Mouse (Mus musculus) CH12.LX (cell line): ENCODE results near the gene Adamts20. TPM values are rescaled to one million over a fixed set of nuclear protein-coding genes. Genes with fewer than 3 reads are reported as not detected.
"Not testable (repeated sequence)": the region's sequence is repeated elsewhere in the genome, so short reads cannot be mapped to it uniquely, and the experiment has no call there.

Experiments
- DNase-seq: peaks from one replicate; pipeline ENCODE4 v3.0.0-alpha.2; 2013; ENCODE audit errors: extremely low read depth
- H3K27ac ChIP-seq: 2 replicates; pipeline ENCODE4 v1.5.1; 2012; ENCODE audit warnings: low read depth, mild to moderate bottlenecking, control low read depth, moderate library complexity; ENCODE audit not compliant: insufficient read depth
- H3K27me3 ChIP-seq: replicated peaks from 2 replicates; pipeline ENCODE3; 2012; ENCODE audit warnings: inconsistent platforms
- H3K36me3 ChIP-seq, 2 experiments: replicated peaks in 1 of 2; 2 replicates each; pipeline versions ENCODE3 to v1.6.1; 2012; ENCODE audit warnings: inconsistent platforms in 1 of 2, low read length in 1 of 2, mild to moderate bottlenecking in 1 of 2, mixed read lengths in 1 of 2, moderate library complexity in 1 of 2; ENCODE audit not compliant: control insufficient read depth in 1 of 2, insufficient read depth in 1 of 2
- H3K4me1 ChIP-seq, 2 experiments: 2 replicates each; pipeline ENCODE4 v1.6.1; 2012; ENCODE audit warnings: inconsistent platforms in 1 of 2, moderate library complexity in 1 of 2; ENCODE audit not compliant: insufficient read depth in 2 of 2, control insufficient read depth in 1 of 2
- H3K4me2 ChIP-seq: 2 replicates; pipeline ENCODE4 v1.6.1; 2012; ENCODE audit warnings: low read depth, mild to moderate bottlenecking, control low read depth; ENCODE audit not compliant: poor library complexity, insufficient read depth, severe bottlenecking
- H3K4me3 ChIP-seq, 3 experiments: fragments of 150-350 bp in 1 of 3; sonication (generic) in 1 of 3; replicated peaks in 1 of 3; 2 replicates each; pipeline versions ENCODE3 to v1.5.1; 2011 to 2012; ENCODE audit warnings: low read depth in 2 of 3, low read length in 2 of 3, mild to moderate bottlenecking in 2 of 3, moderate library complexity in 2 of 3, control low read depth in 1 of 3, improper control_type of control experiment in 1 of 3, inconsistent platforms in 1 of 3, mixed read lengths in 1 of 3; ENCODE audit not compliant: poor library complexity in 1 of 3
- H3K79me2 ChIP-seq: replicated peaks from 2 replicates; pipeline ENCODE4 v1.6.1; 2012; ENCODE audit warnings: mild to moderate bottlenecking, moderate library complexity; ENCODE audit not compliant: control insufficient read depth, poor library complexity, insufficient read depth, severe bottlenecking; ENCODE audit errors: extremely low read depth
- H3K9ac ChIP-seq: 2 replicates; pipeline ENCODE4 v1.6.1; 2012; ENCODE audit warnings: low read depth, mild to moderate bottlenecking, control low read depth, moderate library complexity; ENCODE audit not compliant: insufficient read depth
- H3K9me3 ChIP-seq: replicated peaks from 2 replicates; pipeline ENCODE3; 2012; ENCODE audit warnings: low read length, inconsistent platforms, mixed read lengths
- BHLHE40 ChIP-seq: IDR thresholded peaks from 2 replicates; pipeline ENCODE4 v1.6.1; 2011; ENCODE audit warnings: mild to moderate bottlenecking, low read depth, low read length, improper control_type of control experiment
- CTCF ChIP-seq, 2 experiments: IDR thresholded peaks in 1 of 2; conservative IDR thresholded peaks in 1 of 2; 2 replicates each; pipeline ENCODE4 v1.5.1; 2011 to 2012; ENCODE audit warnings: low read depth in 2 of 2, low read length in 2 of 2, improper control_type of control experiment in 1 of 2, inconsistent platforms in 1 of 2, mild to moderate bottlenecking in 1 of 2, moderate library complexity in 1 of 2
- MAZ ChIP-seq: IDR thresholded peaks from 2 replicates; pipeline ENCODE4 v1.6.1; 2012; ENCODE audit warnings: low read depth, mild to moderate bottlenecking, inconsistent platforms, low read length, improper control_type of control experiment, moderate library complexity
- NELFE ChIP-seq: IDR thresholded peaks from 2 replicates; pipeline ENCODE4 v1.6.1; 2011; ENCODE audit warnings: low read depth, low read length, improper control_type of control experiment
- PAX5 ChIP-seq: IDR thresholded peaks from 2 replicates; pipeline ENCODE4 v1.6.1; 2012; ENCODE audit warnings: low read length, inconsistent platforms, mixed read lengths
- RAD21 ChIP-seq: IDR thresholded peaks from 2 replicates; pipeline ENCODE4 v1.6.1; 2011; ENCODE audit warnings: low read depth, mild to moderate bottlenecking, low read length, improper control_type of control experiment, moderate library complexity
- SMC3 ChIP-seq: IDR thresholded peaks from 2 replicates; pipeline ENCODE4 v1.6.1; 2011; ENCODE audit warnings: low read depth, low read length, improper control_type of control experiment
- UBTF ChIP-seq: IDR thresholded peaks from 2 replicates; pipeline ENCODE4 v1.6.1; 2012; ENCODE audit warnings: low read depth, mild to moderate bottlenecking, inconsistent platforms, low read length, improper control_type of control experiment, moderate library complexity
- dilution Hi-C: fragments of 300-500 bp; cut with MboI; formaldehyde crosslinking; loops from 2 replicates; pipeline ENCODE4 v1.14.3; 2020; ENCODE audit warnings: low sequenced_read_pairs; ENCODE audit not compliant: extremely low pct_unique_long_range_greater_than_20kb, extremely low pct_ligation_motif_present
- in situ Hi-C: fragments of 300-500 bp; cut with MboI; formaldehyde crosslinking; loops from 3 replicates; pipeline ENCODE4 v1.14.3; 2019; ENCODE audit warnings: low sequenced_read_pairs, low pct_ligation_motif_present, low pct_unique_long_range_greater_than_20kb, mixed read lengths
- polyA plus RNA-seq: library from polyadenylated mRNA; unstranded; fragments of >175 nt; gene quantifications from 2 replicates; pipeline ENCODE4 v1.2.1, GENCODE M21; 2012; ENCODE audit warnings: low read depth; ENCODE audit not compliant: insufficient read length
- total RNA-seq, 2 experiments: library from RNA; depleted of rRNA; stranded (reverse); fragments of 300-350 nt in 1 of 2; fragments of >200 nt in 1 of 2; gene quantifications; 2 replicates each; pipeline ENCODE4 v1.2.3; 2012 to 2014

Gene Adamts20
- total and polyA plus RNA-seq, 3 experiments: 0.37 to 1.5 (median 0.68) TPM

DNA sequence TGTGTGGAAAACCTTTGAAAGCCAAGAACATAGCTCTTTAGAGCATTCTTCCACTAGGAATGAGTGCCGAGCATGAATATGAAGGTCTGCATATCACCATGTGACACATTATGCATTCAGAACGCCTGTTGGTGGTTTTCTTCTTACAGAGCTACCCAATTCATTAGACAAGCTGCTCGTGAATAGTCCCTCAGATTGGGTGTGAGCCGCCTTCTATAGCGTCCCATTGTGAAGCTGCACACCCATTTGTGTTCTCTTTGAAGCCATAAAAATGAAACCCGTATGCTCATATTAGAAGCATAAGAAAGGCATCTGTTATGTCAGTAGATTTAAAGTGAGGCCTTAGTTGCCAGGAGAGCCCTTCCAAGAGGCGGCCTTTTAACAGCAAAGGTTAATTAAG lies 72.5 kb downstream of the Adamts20 start:
- Histone ChIP-seq H3K9me3 (no peaks in the 10 kb centered on the region), H3K4me3 (no peak overlapping the region), H3K79me2 (no peaks in the 10 kb centered on the region), H3K36me3 (no peaks in the 10 kb centered on the region), H3K9ac (no peak overlapping the region), H3K4me1 (0 out of 4 replicates have a peak, but pooled peaks cover 0 to 3% of the 10 kb centered on the region in 2 experiments), H3K27me3 (no peaks in the 10 kb centered on the region), H3K27ac (no peak overlapping the region), H3K4me2 (no peak overlapping the region)
- no peak for DNase-seq
- in situ Hi-C loops: no loop called here
- dilution Hi-C loops: no loop called here
- TF ChIP-seq NELFE (no peak), PAX5 (no peak), RAD21 (no peak), CTCF (conservative IDR thresholded peaks at IDR 0.05 in 1 of 2, IDR thresholded peaks at IDR 0.05 in 1 of 2; ENCODE audit: low read depth in 2 of 2, low read length in 2 of 2) (no peak), BHLHE40 (no peak), MAZ (no peak)

DNA sequence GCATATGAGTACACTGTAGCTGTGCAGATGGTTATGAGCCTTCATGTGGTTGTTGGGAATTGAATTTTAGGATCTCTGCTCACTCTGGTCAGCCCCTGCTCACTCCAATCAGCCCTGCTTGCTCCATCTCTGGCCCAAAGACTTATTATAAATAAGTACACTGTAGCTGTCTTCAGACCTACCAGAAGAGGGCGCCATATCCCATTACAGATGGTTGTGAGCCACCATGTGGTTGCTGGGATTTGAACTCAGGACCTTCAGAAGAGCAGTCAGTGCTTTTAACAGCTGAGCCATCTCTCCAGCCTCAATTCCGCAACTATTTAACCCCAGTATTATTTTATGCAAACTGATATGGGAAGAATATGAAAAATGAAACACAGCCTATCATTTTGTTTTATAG lies 75.1 kb downstream of the Adamts20 start:
- H3K27me3 ChIP-seq, in situ Hi-C loops, H3K27ac ChIP-seq, H3K4me3 ChIP-seq, H3K36me3 ChIP-seq, H3K79me2 ChIP-seq, H3K9ac ChIP-seq, H3K4me2 ChIP-seq, dilution Hi-C loops, H3K9me3 ChIP-seq, H3K4me1 ChIP-seq: not testable (repeated sequence)
- peak; percentile 11 for DNase-seq
- TF ChIP-seq CTCF (conservative IDR thresholded peaks at IDR 0.05 in 1 of 2, IDR thresholded peaks at IDR 0.05 in 1 of 2; ENCODE audit: low read depth in 2 of 2, low read length in 2 of 2): peak in 1 of 2 experiments; percentile 43; a peak in 2 of 4 replicates
- peak; percentile 31; the same call in 1 of the 2 replicates for TF ChIP-seq SMC3

DNA sequence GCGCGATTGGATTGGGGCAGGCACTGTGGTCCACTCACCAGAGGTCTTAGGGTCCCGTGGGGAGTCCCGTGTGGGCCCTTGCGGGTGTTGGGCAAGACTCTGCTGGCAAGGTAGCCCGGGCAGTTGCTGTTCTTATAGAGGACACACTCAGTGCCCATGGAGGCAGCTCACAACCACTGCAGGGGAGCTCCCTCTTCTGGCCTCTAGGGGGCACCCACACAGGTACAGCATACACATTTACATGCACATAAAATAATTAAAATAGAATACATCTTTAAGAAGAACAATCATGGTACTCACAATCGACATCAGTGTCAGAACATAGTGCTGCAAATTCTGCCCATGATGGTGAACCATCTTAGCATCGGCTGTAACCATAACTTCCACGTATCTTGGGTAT lies 85.8 kb downstream of the Adamts20 start:
- in situ Hi-C loops (no loop called here), dilution Hi-C loops (no loop called here)
- no peaks in the 10 kb centered on the region for H3K79me2 ChIP-seq
- no peaks in the 10 kb centered on the region for H3K27me3 ChIP-seq
- H3K9ac ChIP-seq: no peak overlapping the region
- H3K4me1 ChIP-seq: no peaks in the 10 kb centered on the region
- H3K36me3 ChIP-seq: no peaks in the 10 kb centered on the region
- no peak overlapping the region for H3K27ac ChIP-seq
- no peak overlapping the region for H3K4me2 ChIP-seq
- peak; percentile 5 for DNase-seq
- TF ChIP-seq RAD21 (peak; percentile 5), UBTF (no peak), CTCF (conservative IDR thresholded peaks at IDR 0.05 in 1 of 2, IDR thresholded peaks at IDR 0.05 in 1 of 2; ENCODE audit: low read depth in 2 of 2, low read length in 2 of 2) (peak; percentile 39 to 46; a peak in 2 of 4 replicates), SMC3 (peak; percentile 9; the same call in 1 of the 2 replicates)
- H3K4me3 ChIP-seq: no peak overlapping the region
- H3K9me3 ChIP-seq: no peaks in the 10 kb centered on the region
